ENCODE assay signal across 8 mouse cellular contexts in genomic region chr1:138963161-138963867, GRCm38 (mm10). TPM values are rescaled to one million over a fixed set of nuclear protein-coding genes. Genes with fewer than 3 reads are reported as not detected.
DNase-seq lines count a peak whose midpoint lies in the region; ATAC-seq and TF ChIP-seq lines count a peak whose summit lies in the region.

TSS of gene Dennd1b (plus strand) at chr1:138963435.

- H3K9ac ChIP-seq in ES-E14 (ENCODE audit: insufficient read depth, low read depth, low read length, poor library complexity, severe bottlenecking): peak within 1 kb of the TSS; percentile 96
- H3K9ac ChIP-seq in lung, embryonic 14.5 days: peak within 1 kb of the TSS; percentile 91

- peak within 1 kb of the TSS; percentile 74 for H3K4me2 ChIP-seq in lung, embryonic 14.5 days

- H3K36me3 ChIP-seq in ES-E14 (ENCODE audit: control insufficient read depth, insufficient read depth, low read length, poor library complexity, severe bottlenecking): peaks cover 3% of the 10 kb centered on the region; the same call in 1 of the 2 replicates
- H3K36me3 ChIP-seq in lung, embryonic 14.5 days (ENCODE audit: insufficient read depth): no peaks in the 10 kb centered on the region

- under 1% methylated on average over 41 of the region's 69 CpGs for WGBS in lung, embryonic 14.5 days

- 0 out of 2 replicates have a peak, but pooled peaks have one; percentile 12 for TF ChIP-seq CTCF in lung, embryonic 14.5 days (IDR thresholded peaks at IDR 0.05; ENCODE audit: low read depth)

- DNase-seq in ES-E14 (ENCODE audit: low read depth, low spot score): peak; percentile 56
- peak; percentile 67 to 81 for DNase-seq in cerebellum, adult 18-20 months
- peak; percentile 77 for DNase-seq in forelimb bud, embryonic 11.5 days (ENCODE audit: low read depth, low spot score)
- DNase-seq in heart, postnatal 4 days: peak; percentile 65
- DNase-seq in layer of hippocampus, adult 8-10 months (ENCODE audit: low spot score in 2 of 2): peak; percentile 47 to 60
- DNase-seq in lung, embryonic 14.5 days: peak; percentile 76
- DNase-seq in testis, postnatal 14 days (ENCODE audit: low spot score): peak; percentile 77

- no peaks in the 10 kb centered on the region for H3K9me3 ChIP-seq in ES-E14 (ENCODE audit: control insufficient read depth, insufficient read depth, low read depth, low read length)
- H3K9me3 ChIP-seq in lung, embryonic 14.5 days (ENCODE audit: low read depth, low read length): no peaks in the 10 kb centered on the region

- peak within 1 kb of the TSS; percentile 66 for H3K27ac ChIP-seq in ES-E14 (ENCODE audit: insufficient read depth, low read depth, low read length, poor library complexity, severe bottlenecking)
- peak within 1 kb of the TSS; percentile 93 for H3K27ac ChIP-seq in lung, embryonic 14.5 days (ENCODE audit: low read depth)

- H3K4me3 ChIP-seq in ES-E14 (ENCODE audit: insufficient read depth in 1 of 2, low read depth in 1 of 2, low read length in 2 of 2, poor library complexity in 1 of 2, severe bottlenecking in 1 of 2): peak within 1 kb of the TSS; percentile 82 to 99
- peak within 1 kb of the TSS; percentile 76 for H3K4me3 ChIP-seq in lung, embryonic 14.5 days (ENCODE audit: low read depth, low read length)

- H3K27me3 ChIP-seq in lung, embryonic 14.5 days (ENCODE audit: insufficient read depth, low read length): no peaks in the 10 kb centered on the region

- in situ Hi-C loops in ES-E14 (cut with MboI; ENCODE audit: low sequenced_read_pairs in 2 of 2, unreplicated experiment in 2 of 2): no loop called here

- ATAC-seq in lung, embryonic 14.5 days (ENCODE audit: insufficient read depth): peak; percentile 81
- peak; percentile 30 for ATAC-seq in neutrophil, adult 5-6 weeks (ENCODE audit: extremely low read depth, insufficient number of reproducible peaks, low FRiP score, poor library complexity, severe bottlenecking)

- 0 out of 4 replicates have a peak, but pooled peaks cover 0 to 2% of the 10 kb centered on the region in 2 experiments for H3K4me1 ChIP-seq in ES-E14 (ENCODE audit: control insufficient read depth in 2 of 2, insufficient read depth in 2 of 2, low read length in 2 of 2, poor library complexity in 1 of 2)
- H3K4me1 ChIP-seq in lung, embryonic 14.5 days (ENCODE audit: insufficient read depth): 0 out of 2 replicates have a peak, but pooled peaks cover 3% of the 10 kb centered on the region

TF ChIP-seq in ES-E14, 5 proteins besides CTCF, POLR2A, EP300 and RAD21:
- 0 out of 2 replicates have a peak, but pooled peaks have one; percentile 17 for TF ChIP-seq HCFC1 (IDR thresholded peaks at IDR 0.05; ENCODE audit: borderline replicate concordance, insufficient read depth, low read length)
- no peak for TF ChIP-seq ZC3H11A (IDR thresholded peaks at IDR 0.05; ENCODE audit: borderline replicate concordance, low read depth, low read length)

RNA-seq across cellular contexts. Expression of gene Dennd1b, which starts in this region (rescaled TPM):
- total RNA-seq in ES-E14 (2012; rRNA removed): 17.6 and 18.9 TPM in 2 replicates
- total RNA-seq in heart, postnatal 4 days (2021): 10 to 100 TPM; 30.8 to 33.3 TPM
- 10 to 100 TPM; 45.2 to 65.3 (median 56.2) TPM for total RNA-seq in layer of hippocampus, adult 8-10 months (2022)
- polyA plus RNA-seq in lung, embryonic 14.5 days (2014; fragmentation: Nextera tagmentation; extraction: Ambion mirVana): 10.5 and 10.8 TPM in 2 replicates
- total RNA-seq in neutrophil, adult 5-6 weeks (2017): 71.1 and 76.1 TPM in 2 replicates

Comparison
In these comparisons a context has a peak if more than half of its experiments do, and no peak if none do; other contexts are left out.
1. Peak in every context shown above with its lines: DNase-seq, ATAC-seq, H3K4me3 ChIP-seq and H3K27ac ChIP-seq.